Mouse (Mus musculus) large intestine, adult 2 months (tissue): Measurements from ENCODE around the gene Vmn1r63. TPM values are rescaled to one million over a fixed set of nuclear protein-coding genes. Genes with fewer than 3 reads are reported as not detected.
"Not testable (repeated sequence)": the region's sequence is repeated elsewhere in the genome, so short reads cannot be mapped to it uniquely, and the experiment has no call there.

Experiments used
- DNase-seq: peaks from one replicate; pipeline ENCODE4 v3.0.0-alpha.2; 2012; ENCODE audit warnings: low read depth, low spot score
- WGBS: fragments of 180-500 bp; shearing (Covaris S2); methylation state at CpG from one replicate; pipeline ENCODE4 v1.1.7; 2018; 5-methylcytosine and 5-hydroxymethylcytosine counted together
- polyA plus RNA-seq: library from polyadenylated mRNA; depleted of rRNA; stranded (reverse); fragments of >200 nt; gene quantifications from 2 replicates; pipeline ENCODE4 v1.2.3, GENCODE M21; 2012; rRNA removed

Vmn1r63 gene
- not detected in 2 replicates for polyA plus RNA-seq

- WGBS: no CpG with 5 or more reads among the region's 2 CpGs
- DNase-seq: not testable (repeated sequence)
Observed at GRCm38 (mm10) chr7:5805345-5805744, at the start of gene Vmn1r63. TSS of gene Vmn1r63 (minus strand) at chr7:5805445.

Other genes starting within 250 kb of the Vmn1r63 start
- not detected in 2 replicates for gene Vmn1r61, start 192.2 kb downstream of the Vmn1r63 start, polyA plus RNA-seq
- gene Vmn1r62, start 131.8 kb downstream of the Vmn1r63 start, polyA plus RNA-seq: not detected in 2 replicates
- gene Vmn1r64, start 79.1 kb upstream of the Vmn1r63 start, polyA plus RNA-seq: not detected in 2 replicates
- not detected in 2 replicates for gene Vmn1r65, start 205.6 kb upstream of the Vmn1r63 start, polyA plus RNA-seq
- not detected in 2 replicates for gene Nlrp4c, start 239.7 kb upstream of the Vmn1r63 start, polyA plus RNA-seq